Mouse (Mus musculus) left cerebral cortex, adult 18-20 months (tissue): ENCODE results near the gene Pdlim4. TPM values are rescaled to one million over a fixed set of nuclear protein-coding genes. Genes with fewer than 3 reads are reported as not detected.

Experiments
- DNase-seq, 2 experiments: peaks; one replicate each; pipeline ENCODE4 v3.0.0; 2021 to 2022; ENCODE audit warnings: low spot score in 2 of 2, mixed read lengths in 1 of 2
- long read RNA-seq, 2 experiments: library from polyadenylated mRNA; stranded (forward); transcript quantifications; one replicate each; pipeline ENCODE4 v2.0.0; 2021
- total RNA-seq, 2 experiments: library from RNA; stranded (reverse); gene quantifications; 2 replicates each; pipeline ENCODE4 v1.2.3; 2021

The Pdlim4 gene
- 10 to 100 TPM; 13.5 to 14.5 TPM for total RNA-seq
- long read RNA-seq, experiment 1, transcript Pdlim4-201 (7 exons, 1,182 nt) = major isoform, 15 of 17 reads
- long read RNA-seq, experiment 1, partial matches to known transcripts = 0 of 17 reads
- long read RNA-seq, experiment 1, other reads (novel, unspliced or antisense) = 2 of 17 reads
- long read RNA-seq, experiment 2, transcript Pdlim4-201 (7 exons, 1,182 nt) = major isoform, 18 of 22 reads
- long read RNA-seq, experiment 2, partial matches to known transcripts = 3 of 22 reads
- long read RNA-seq, experiment 2, other reads (novel, unspliced or antisense) = 0 of 22 reads

DNA sequence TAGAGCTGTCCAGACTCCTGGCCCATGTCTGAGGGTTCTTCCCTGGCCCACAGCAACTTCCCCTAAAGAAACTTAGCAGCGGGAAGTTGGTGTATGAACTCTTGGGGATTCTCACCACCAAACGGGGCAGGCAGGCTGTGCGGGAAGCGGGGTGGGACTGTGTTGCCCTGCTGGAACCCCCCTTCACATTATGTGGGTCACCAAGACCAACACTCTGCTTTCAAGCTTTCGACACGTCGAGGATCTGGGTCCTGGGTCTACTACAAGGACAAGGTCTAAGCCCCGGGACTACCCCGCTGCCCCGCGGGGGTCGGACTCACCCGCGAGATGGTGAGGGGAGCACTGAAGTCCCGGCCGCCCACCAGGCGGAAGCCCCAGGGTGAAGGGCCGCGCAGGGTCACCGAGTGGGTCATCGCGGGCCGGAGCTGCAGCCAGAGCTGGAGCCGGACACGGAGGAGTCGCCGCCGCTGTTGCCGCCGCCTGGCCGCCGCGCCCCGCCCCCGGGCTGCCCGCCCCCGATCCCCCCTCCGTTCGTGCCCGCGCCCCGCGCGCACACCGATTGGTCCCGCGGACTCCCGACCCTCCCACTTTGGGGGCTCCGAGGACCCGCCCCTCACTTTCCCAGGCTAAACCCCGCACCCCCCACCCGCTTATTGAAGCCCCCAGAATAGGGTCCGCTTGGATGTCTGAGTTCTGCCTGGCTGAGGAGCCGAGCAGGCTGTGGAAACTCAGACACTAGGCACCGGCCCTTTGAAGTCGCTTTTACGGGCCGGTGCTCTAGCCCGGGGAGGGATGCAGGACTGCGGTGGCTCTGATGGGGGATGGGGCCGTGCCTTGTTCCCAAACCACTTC, at the start of gene Pdlim4:
Pdlim4 (minus strand) TSS at position 495 of the 852 bp plus-strand sequence.
- no peak for DNase-seq

DNA sequence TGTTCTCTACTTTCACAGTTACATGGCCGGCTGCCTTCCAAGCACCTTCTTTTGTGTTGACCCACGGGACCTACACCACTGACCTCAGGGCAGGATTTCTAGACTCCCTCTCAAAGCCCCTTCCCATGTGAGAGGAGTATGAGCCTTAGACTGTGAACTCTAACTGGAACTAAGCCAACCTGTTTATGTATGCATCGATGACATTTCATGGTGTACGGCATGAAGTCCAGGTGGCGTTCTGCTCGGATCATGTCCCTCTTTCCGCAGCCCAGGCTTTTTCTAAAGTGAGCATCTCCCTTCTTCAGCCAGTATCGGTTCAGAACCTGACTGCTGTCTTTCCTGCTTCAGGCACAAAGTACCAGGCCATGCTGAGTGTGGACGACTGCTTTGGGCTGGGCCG, 48.3 kb upstream of the Pdlim4 start:
- DNase-seq = no peak

DNA sequence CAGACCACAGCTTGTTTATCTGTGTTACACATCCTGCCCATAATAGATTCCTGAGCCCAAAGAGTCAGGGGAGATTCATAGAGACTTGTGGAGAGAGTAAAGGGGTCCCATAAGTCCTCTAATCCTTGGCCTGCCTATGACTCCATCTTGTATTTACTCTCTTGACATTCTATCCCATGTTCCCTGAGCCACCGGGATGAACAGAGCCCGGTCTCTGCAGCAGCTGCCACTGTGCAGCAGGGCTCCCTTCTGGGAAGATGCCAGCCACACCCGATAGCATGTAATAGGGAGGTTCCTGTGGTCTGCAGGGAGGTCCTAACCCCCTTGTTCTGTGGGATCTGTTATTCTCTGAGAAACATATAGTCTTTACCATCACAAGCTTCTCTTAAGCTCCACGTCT, 47.6 kb upstream of the Pdlim4 start:
- no peak for DNase-seq

DNA sequence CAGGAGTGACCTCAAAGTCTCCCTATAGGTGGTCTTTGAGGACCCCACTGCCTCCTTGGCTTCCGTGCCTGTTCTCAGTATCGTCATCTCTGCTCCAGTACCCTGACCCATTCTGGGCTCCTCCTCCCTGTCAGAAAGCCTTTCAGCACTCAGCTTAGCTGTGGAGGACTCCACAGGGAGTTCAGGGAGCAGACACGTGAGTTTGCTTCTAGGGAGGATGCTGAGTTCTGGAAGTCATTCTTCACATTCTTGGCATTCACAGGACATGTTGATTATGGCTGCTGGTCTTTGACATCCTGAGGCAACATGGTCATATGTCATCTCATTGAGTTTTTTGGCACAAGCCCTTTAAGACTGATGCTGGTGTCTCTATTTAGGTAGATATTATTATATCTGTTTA, 47.1 kb upstream of the Pdlim4 start:
- no peak for DNase-seq

DNA sequence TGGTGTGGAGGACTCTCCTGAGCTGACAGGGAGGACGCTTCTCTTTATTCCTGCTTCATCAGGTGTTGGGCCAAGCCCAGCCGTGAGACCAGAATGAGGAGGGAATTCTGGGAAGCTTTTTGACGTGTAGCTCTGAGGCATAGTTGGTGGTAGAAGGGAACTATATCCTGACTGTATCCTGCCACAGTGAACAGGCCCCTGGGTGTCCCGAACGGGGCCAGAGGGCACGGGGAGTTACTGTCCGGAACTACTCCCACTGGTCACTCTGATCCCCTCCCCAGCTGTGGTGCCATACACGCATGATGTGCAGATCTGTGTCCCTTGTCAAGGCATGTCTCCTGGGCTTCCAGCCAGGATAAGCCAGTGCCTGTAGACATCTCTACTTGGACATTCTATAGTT, 46.5 kb upstream of the Pdlim4 start:
- DNase-seq = no peak

DNA sequence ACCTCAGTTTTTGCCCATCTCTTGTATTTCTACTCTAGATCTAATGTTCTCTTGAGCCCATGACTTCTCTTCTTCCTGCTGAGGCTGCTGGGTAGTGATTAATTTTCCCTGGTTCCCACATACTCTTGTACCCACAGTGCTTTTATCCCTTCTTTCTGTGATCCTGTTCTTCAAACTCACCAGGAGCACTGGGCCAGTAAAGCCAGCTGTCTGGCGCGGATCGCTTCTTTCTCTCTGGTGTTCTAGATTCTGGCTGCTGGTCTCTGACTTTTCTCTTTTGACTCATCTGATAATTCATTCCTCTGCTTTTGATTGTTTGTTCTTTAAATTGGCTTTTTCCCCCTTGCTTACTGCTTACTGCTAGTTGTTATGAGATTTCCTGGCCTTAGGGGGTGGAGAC, 45.9 kb upstream of the Pdlim4 start:
- DNase-seq = no peak

DNA sequence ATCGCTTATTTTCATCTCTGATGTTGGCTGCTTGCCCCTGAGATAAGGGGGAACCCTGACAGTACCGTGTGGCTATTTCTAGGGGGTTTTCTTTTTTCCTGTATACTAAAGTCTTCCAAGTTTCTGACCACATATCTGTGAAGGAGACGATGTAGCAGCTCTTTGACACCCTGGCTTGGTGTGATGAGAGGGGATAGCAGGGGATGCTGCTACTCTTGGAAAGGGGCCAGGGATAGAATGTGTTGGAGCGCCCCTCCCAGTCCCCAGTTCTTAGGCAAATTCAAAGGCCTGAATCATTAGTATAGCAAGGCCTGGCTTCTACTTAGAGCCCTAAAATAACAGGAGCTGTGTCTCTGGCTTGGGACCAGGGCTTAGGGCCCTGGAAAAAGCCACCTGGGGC, 44.5 kb upstream of the Pdlim4 start:
- DNase-seq = no peak

DNA sequence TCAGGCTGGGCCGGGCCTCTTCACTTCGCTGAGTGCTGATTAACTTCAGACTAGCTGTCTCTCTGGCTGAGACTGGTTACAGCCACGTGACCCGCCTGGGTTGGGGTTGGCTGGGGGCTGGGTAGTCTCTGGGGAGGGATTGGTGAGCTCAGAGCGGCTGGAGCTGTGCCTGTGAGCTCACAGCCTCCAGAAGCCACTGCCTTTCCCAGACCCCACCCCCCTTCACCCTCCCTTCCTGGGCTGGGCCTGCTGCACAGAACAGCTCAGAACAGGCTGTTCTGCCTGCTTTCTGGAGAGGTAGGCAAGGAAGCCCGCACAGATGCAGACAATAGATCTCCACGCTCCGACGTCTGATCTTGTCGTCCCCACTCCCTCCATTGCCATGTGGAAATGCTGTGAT, 44.1 kb upstream of the Pdlim4 start:
- peak; percentile 86 to 90 for DNase-seq

DNA sequence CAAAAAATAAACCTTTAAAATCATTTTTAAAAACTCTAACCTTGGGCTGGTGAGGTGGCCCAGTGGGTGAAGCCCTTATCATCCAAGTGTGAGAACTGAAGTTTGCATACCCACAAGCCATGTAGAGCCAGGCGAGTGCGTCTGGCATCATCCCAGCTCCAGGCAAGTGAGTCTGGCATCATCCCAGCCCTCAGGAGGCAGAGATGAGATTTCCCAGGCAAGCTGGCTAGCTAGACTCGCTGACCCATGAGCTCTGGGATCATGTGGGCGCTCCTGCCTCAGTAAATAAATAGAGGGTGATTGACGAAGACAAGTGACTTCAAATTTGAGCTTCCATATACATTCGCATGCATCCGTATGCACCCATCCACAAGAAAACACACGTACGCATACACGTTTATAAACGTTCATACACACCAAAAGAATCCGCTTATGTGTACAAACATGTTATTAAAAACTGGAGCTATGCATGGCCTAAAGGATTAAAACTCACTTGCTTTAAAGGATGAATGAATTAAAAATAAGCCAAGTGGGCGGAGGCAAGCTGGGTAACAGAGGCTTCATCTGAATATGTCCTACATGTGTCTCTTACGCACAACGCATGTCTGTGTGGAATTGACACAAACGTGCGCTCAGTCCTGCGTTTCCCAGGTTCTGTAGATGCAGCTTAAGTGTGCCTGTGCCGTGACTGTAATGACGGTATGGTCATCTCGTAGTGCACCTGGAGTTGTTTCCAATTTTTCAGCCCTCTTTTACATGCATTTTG, 43.3 kb upstream of the Pdlim4 start:
- DNase-seq = peak in 1 of 2 experiments; percentile 26

DNA sequence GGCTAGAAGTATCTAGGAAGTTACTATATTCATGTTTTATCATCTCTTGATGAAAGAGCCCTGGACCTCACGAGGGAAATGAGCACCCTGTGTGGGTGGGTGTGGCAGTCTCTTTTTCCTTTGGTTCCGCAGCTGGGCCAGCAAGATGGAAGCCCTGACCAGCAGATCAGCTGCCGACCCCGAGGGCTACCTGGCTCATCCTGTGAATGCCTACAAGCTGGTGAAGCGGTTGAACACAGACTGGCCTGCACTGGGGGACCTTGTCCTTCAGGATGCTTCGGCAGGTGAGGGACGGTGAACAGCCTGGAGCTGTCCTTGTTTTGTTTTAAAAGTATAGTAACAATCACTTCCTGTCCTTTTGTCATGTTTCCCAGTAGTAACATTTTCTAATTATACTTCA, 42.5 kb upstream of the Pdlim4 start:
- no peak for DNase-seq

DNA sequence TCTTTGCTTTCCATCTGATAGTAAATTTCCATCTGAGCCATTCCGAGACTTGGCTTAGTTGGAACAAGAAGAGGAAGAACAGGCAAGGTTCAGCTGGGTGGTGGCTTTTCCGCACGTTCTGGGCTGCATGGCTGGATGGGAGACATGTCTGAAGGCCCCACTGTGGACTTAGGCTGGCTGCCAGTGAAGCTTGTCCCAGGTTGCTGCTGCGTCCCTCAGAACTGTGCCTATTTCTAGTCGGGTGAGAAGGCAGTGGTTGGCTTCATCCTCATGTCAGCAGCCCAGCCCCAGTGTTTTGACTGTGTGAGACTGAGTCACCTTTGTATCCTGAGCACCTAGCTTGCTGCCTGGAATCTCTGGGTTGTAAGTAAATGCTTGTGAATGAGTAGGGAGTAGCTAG, 40.1 kb upstream of the Pdlim4 start:
- no peak for DNase-seq

DNA sequence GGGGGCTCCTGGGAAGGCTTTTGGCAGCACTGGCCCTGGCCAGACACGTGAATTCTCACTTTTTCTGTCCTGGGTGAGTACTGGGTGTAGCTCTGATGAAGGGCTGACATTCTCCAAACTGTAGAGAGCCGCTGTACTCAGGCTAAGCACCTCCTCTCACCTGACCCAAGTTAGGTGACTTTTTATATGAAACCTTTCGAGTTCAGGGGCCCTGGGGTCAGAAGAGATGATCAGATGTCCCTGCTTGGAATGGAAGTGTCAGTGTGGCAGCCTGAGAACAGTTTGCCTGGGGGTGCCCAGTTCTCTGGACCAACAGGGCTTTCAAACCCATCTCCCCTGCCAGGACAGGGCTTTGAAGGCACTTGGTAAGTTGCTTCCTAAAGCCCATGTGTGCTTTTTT, 39.3 kb upstream of the Pdlim4 start:
- no peak for DNase-seq

DNA sequence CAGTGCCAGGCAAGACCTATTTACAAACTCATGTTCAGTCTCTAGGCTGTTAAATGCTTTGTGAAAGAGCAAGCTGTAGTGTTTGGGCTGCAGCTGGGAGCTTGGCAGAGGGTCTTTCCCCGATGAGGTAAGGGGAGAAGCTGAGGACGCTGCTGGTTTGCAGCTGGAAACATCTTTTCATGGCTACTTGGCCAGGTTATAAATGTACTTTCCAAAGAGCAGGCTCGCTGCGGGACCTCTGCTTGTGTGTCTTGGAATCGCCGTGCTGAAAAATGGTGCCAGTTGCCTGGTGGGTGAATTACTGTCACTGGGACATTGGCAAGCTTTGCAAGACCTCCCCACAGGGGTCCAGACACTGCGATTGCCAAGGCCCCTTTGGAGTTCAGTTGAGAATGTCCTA, 38.4 kb upstream of the Pdlim4 start:
- DNase-seq = no peak

DNA sequence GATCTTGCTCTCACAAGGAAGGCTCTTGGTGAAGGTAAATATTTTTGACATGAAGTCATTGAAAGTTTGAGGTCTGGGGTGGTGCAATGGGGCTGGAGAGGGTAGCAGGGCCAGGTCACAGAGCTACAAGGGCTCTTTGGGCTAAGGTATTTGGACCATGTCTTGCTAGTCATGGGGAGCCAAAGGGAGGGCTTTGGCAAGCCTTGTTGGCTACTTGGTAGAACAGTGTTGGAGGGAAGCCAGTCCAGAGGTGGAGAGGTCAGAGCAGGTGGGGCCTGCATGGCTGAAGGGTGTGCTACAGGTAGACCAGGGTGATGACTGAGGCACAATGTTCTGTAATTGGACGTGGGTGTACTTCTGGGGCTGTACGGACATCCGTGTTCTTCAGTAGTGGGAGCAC, 37.9 kb upstream of the Pdlim4 start:
- no peak for DNase-seq

DNA sequence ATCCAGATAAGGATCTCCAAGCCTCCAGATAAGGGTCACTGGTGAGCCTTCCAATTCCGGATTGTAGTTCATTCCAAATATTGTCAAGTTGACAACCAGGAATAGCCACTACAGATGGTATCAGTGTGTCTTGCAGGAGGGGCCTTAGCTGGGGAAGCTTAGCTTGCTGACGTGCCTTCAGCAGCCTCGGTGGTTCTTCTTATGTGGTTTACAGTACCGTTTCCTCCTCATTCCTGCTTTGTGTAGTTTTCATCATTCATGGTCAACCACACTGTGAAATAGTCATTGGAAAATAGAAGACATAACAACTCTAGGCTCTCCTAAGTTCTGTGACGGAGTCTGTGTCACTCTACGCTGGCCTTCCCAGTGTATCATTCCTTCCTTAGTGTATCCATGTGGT, 36.2 kb upstream of the Pdlim4 start:
- no peak for DNase-seq

DNA sequence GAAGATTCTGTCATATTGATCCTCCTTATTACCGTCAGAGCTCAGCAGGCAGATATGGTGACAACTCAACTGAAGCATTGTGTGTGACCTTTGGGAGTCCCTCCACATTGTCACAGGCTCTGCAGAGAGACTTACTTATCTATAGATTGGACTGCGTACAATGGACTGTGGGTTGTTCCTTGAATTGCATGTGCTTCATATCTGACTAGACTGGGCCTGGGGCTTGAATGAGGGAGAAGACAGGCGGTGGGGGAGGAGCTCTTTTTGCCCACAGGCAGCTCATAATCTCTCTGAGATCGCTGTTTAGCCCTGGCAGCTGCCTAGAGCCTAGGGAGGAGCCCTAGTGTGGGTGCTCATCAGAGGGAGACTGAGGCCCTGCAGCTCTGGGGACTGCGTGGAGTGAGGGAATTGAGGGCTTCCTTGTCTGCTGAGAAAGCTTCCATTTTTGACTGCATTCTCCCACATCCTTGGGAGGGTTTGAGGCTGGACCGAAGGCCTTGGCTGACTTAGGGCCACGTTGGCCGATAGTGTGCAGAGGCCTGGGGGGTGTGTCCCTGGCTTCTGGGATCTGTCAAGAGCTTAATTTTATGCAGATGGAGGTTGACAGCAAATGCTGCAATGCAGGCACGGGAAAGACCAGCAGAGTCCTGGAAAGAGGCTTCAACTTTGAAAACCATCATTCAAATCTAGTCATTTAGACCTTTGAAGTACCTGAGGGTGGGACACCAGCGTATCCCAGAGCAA, 34.1 kb upstream of the Pdlim4 start:
- DNase-seq = no peak

DNA sequence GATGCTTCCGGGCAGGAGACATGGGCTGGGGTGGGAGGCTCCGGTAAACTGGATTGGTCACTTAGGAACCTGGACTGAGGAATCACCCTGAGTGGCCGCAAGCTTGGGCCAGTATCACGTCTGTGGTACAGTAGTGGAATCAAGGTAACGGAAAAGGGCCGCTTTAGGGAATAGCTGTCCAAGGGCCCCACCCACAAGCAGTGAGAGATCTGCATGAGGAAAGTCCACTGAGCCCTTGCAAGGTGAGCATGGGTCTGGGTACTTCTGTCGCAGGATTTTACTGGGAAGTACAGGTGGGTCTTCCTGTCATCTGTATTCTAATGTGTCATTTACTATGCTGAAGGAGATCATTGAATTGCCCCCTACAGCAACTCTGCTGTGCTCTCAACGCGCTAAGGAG, 32.9 kb upstream of the Pdlim4 start:
- DNase-seq = no peak

DNA sequence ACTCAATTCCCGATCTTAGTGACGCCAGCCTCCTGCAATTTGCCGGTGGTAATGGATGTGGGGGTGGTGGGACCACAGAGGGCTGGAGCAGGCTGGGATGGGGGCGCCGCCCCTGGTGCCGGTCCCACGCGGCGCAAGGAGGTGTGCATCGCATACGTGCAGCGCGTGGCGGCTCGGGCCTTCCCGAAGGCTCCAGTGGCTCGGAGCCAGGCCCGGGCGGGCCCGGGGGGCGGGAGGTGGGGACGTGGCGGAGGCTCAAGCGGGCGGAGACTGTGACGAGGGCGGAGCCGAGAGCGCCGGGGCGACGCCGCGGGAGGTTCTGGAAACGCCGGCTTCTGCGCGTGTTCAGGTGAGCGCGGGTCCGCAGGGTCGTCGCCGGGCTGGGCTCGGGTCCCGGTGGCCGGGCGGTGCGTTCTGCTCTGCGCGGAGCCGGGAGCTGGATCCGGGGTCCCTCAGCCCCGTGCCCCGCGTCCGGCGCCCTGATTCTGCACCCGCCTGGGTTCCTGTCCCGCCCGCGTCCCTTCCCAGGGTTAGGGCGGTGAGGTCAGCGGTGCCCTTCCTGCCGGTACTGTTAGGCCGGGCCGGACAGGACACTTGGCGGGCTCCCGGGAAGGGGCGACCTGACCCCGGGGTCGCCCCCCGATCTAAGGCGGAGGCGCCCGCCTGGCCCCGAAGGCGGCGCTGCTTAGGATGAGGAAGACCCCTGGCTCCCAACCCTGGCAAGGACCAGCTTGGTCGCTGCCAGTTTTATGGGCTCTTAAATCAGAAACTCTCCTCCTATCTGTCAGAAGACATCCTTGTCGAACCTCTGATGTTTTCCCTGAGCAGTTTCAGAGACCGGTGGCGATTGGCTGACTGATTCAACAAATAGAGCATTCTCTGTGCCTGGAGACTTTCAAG, 32.1 kb upstream of the Pdlim4 start:
- DNase-seq = peak; percentile 54 to 67

DNA sequence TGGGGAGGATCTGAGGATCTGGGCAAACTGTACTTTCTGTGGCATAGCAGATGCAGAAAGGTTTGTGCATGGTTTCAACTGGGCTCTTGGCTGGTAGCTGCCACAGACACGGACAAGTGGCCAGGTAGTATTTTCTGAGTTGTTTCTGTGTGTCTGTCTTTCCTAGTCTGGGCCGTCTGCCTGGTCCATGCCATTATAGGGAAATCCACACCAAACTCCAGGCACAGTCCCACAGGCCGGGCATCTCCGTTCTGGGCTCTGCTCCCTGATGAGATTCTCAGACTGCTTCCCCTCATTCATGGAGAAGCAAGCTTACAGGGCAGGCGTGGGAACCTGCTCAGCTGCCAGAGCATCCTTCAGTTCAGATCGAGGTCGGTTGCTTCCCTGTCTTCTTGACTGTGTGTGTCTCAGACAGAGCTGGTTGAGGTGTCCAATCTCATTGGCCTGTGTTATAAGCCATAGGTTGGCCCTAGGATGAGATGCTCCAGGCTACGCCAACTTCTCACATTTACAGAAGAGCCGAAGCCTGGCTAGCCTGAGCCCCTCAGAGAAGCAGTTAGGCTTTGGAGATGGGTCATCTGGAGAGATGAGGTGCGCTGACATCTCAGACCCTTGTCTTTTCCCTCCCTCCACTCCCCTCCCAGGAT, 31.4 kb upstream of the Pdlim4 start, which contains the start of gene P4ha2:
P4ha2 (plus strand) TSS at position 51 of the 647 bp plus-strand sequence.
- no peak for DNase-seq

DNA sequence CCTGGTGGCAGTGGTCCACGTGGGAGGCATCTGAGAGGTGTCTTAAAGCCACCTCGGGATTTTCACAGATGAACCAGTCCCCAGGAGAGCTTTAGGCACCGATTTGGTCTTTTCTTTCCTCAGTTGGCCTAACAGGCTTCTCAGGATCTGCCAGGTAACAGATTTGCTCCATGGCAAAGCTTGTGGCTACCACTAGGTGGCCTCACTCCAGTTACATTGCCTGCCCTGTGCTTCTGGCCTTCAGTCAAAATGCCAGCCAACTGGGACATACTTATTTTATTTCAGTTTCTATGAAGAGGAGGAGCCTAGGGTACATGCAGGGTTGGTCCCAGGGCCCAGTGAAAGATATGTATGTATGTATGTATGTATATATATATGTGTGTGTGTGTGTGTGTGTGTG, 24.2 kb upstream of the Pdlim4 start:
- DNase-seq = no peak
